Mouse (Mus musculus) forebrain, embryonic 16.5 days (tissue): Measurements from ENCODE around the gene Hemgn. TPM values are rescaled to one million over a fixed set of nuclear protein-coding genes. Genes with fewer than 3 reads are reported as not detected.
A peak's percentile ranks its signal among the peaks of the same experiment; 100 is the strongest.

Source experiments
- ATAC-seq: fragments of 200-750 bp; cut with Nextera tagmentation; 2 replicates; pipeline ENCODE4 v1.8.0; 2017; ENCODE audit warnings: mild to moderate bottlenecking, moderate library complexity
- H3K27ac ChIP-seq: fragments of 300-500 bp; sonication (generic); 2 replicates; pipeline ENCODE4 v1.5.1; 2014; ENCODE audit warnings: low read length, control low read depth
- H3K27me3 ChIP-seq: fragments of 300-500 bp; sonication (generic); replicated peaks from 2 replicates; pipeline ENCODE4 v1.6.1; 2014; ENCODE audit warnings: low read length; ENCODE audit not compliant: control insufficient read depth, insufficient read depth
- H3K36me3 ChIP-seq: fragments of 300-500 bp; sonication (generic); 2 replicates; pipeline ENCODE4 v1.6.1; 2014; ENCODE audit not compliant: control insufficient read depth, insufficient read depth
- H3K4me1 ChIP-seq: fragments of 300-500 bp; sonication (generic); replicated peaks from 2 replicates; pipeline ENCODE4 v1.6.1; 2014; ENCODE audit warnings: low read length; ENCODE audit not compliant: control insufficient read depth, insufficient read depth
- H3K4me2 ChIP-seq: fragments of 300-500 bp; sonication (generic); 2 replicates; pipeline ENCODE4 v1.6.1; 2014; ENCODE audit warnings: mild to moderate bottlenecking, low read length, control low read depth
- H3K4me3 ChIP-seq: fragments of 300-500 bp; sonication (generic); replicated peaks from 2 replicates; pipeline ENCODE4 v1.5.1; 2014; ENCODE audit warnings: mild to moderate bottlenecking, low read length, control low read depth
- H3K9ac ChIP-seq: fragments of 300-500 bp; sonication (generic); replicated peaks from 2 replicates; pipeline ENCODE4 v1.6.1; 2014; ENCODE audit warnings: low read depth, low read length, control low read depth
- H3K9me3 ChIP-seq: fragments of 300-500 bp; sonication (generic); 2 replicates; pipeline ENCODE4 v1.6.1; 2016; ENCODE audit warnings: low read length; ENCODE audit not compliant: control insufficient read depth
- WGBS: fragments of 180-500 bp; shearing (Covaris S2); extraction: QIAGEN DNeasy Blood & Tissue Kit; methylation state at CpG from one replicate; pipeline ENCODE4 v1.1.7; 2014; 5-methylcytosine and 5-hydroxymethylcytosine counted together
- polyA plus RNA-seq: library from polyadenylated mRNA; unstranded; fragments of >200 nt; fragmentation: Nextera tagmentation; extraction: Ambion mirVana; gene quantifications from 2 replicates; pipeline ENCODE4 v1.2.1, GENCODE M21; 2015

The Hemgn gene
- polyA plus RNA-seq, 1 experiment from 2014 or later: 0.09 TPM

DNA sequence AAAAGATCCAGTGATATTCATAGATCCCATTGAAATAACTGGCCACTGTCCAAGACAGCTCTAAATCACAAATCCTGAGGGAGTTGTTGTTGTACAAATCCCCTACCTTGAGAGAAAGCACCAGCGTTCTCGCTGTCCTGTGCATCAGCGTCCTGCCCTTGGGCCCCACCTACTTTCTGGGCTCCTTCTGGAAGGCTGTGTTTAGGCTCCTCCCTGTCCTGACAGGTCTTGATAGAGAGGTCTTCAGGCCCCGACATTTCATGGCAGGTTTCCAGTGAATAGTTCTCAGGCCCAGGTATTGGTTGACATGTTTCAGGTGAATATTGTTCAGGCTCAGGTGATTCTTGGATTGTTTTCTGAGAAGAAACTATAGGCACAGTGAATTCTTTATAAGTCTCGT lies 17.6 kb downstream of the Hemgn start:
- Histone ChIP-seq H3K27ac (no peak overlapping the region), H3K9ac (no peak overlapping the region), H3K27me3 (no peaks in the 10 kb centered on the region), H3K36me3 (no peaks in the 10 kb centered on the region), H3K4me2 (no peak overlapping the region), H3K9me3 (no peaks in the 10 kb centered on the region), H3K4me3 (no peak overlapping the region), H3K4me1 (no peaks in the 10 kb centered on the region)
- ATAC-seq: no peak
- 37% methylated on average over 5 of the region's 5 CpGs for whole genome bisulfite sequencing

DNA sequence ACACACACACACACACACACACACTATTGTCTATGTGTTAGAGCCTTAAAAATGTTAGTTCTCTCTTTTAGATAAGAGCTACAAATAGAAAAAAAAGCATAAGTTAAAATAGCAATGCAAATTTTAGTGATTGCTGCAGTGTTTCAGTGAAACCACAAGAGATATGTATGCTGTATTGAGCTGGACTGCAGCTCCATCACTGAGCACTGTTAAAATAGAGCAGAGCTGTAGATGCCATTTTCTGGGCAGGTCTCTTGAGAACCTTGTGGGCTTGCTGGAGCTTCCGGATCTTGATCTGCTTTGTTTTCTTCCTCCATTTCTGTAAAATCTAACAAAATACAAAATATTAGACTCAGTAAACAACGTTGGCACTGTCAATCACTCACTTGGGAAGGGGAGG lies 18.9 kb downstream of the Hemgn start:
- no peaks in the 10 kb centered on the region for H3K9me3 ChIP-seq
- 72% methylated on average over 2 of the region's 2 CpGs for WGBS
- H3K4me1 ChIP-seq: peaks cover 4% of the 10 kb centered on the region
- H3K27me3 ChIP-seq: no peaks in the 10 kb centered on the region
- H3K9ac ChIP-seq: no peak overlapping the region
- H3K4me2 ChIP-seq: no peak overlapping the region
- H3K4me3 ChIP-seq: no peak overlapping the region
- no peaks in the 10 kb centered on the region for H3K36me3 ChIP-seq
- no peak for ATAC-seq
- H3K27ac ChIP-seq: no peak overlapping the region

DNA sequence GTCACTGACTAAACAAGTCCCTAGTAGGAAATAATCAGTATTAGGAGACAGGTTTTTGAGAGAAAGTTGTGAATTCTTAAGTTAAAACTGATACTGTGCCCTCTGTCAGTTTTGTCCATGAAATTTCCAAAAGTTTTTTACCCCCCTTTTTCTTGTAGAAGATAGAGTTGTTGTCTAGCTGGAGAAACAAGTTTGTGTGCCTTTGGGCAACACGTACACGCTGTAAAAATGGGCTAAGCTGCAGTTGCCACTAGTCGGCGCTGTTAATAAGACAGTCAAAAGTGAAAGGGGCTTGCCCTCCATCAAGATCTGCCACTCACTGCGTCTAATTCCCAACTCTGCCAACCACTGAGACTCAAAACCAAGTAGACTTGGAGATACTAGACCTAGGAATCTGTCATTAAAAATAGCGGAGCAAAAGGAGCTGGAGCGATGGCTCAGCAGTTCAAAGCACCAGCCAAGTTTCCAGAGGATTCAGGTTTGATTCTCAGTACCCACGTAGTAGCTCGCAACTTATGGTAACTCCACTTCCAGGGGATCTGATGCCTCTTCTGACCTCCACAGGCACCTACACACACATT lies 22.8 kb downstream of the Hemgn start:
- H3K9me3 ChIP-seq: no peaks in the 10 kb centered on the region
- H3K4me3 ChIP-seq: no peak overlapping the region; the same call in 1 of the 2 replicates
- 23% methylated on average over 9 of the region's 9 CpGs for WGBS
- no peak overlapping the region for H3K9ac ChIP-seq
- no peaks in the 10 kb centered on the region for H3K27me3 ChIP-seq
- H3K36me3 ChIP-seq: no peaks in the 10 kb centered on the region
- ATAC-seq: no peak
- H3K27ac ChIP-seq: no peak overlapping the region
- peak overlapping the region; percentile 79 for H3K4me2 ChIP-seq
- H3K4me1 ChIP-seq: peaks cover 4% of the 10 kb centered on the region

DNA sequence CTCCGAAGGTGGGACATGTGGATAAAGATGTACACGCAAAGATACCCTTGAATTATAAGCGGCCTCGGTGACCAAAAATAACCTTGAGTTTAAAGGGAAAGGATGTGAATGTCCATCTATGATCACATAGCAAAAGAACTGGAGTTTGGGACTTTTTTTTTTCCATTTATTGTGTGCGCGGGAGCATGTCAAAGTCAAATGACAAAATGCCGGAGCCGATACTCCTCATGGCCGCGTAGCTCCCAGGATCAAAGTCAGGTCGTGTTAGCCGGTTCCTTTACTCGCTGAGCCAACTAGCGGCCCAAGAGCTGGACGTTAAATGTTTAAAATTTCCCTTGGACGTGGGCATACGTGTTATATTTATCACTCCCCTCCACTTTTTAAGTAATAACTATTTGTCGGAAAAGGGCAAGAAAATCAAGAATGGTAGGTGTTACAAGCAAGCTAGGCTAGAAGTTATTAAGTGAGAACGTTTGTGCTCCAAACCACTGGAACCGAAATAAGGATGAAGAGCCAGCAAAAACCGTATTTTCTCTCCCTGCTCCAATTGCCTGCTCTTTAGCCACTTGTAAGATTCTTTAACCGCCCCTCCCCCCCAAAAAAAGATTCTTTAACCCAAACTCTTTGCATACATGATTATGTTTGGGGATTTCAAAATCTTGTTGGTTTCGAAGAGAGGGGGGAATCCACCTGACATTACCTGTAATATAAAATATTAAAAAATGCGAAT lies 23.5 kb downstream of the Hemgn start:
- ATAC-seq: no peak
- peaks cover 4% of the 10 kb centered on the region for H3K4me1 ChIP-seq
- H3K9ac ChIP-seq: peak overlapping the region; percentile 89
- no peaks in the 10 kb centered on the region for H3K27me3 ChIP-seq
- H3K4me2 ChIP-seq: peak overlapping the region; percentile 79
- peak overlapping the region; percentile 75 for H3K4me3 ChIP-seq
- H3K9me3 ChIP-seq: no peaks in the 10 kb centered on the region
- H3K27ac ChIP-seq: peak overlapping the region; percentile 88
- peaks cover 3% of the 10 kb centered on the region; the same call in 1 of the 2 replicates for H3K36me3 ChIP-seq
- WGBS: 2% methylated on average over 24 of the region's 24 CpGs

DNA sequence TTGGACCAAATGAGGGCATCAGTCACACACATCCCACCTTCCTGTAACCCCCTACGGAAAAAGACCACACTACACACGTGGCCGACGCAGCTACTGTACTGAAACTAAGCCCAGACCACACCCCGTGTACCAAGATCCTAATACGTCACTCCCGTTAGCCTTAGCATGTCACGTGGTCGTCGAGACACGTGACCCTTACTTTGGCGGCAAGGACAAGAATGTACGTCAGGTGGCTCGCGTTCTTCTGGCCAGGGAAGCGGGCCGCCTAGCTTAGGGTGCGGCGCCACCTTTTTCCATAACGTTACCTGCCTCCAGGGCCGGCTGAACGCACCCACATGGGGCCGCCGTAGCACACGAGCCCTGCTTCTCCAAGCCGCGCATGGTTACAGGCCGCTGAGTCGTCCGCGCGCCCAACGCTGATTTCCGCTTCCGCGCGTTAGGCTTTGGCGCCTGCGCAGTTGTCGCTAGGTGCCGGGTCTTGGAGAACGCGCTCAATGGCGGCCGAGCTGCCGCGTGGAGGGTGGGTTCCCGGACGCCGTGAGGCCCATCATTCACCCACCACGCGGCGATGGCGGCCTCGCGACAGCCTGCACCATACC lies 24.2 kb downstream of the Hemgn start, which contains the start of gene Trmo:
Trmo (minus strand) TSS at position 425 of the 599 bp plus-strand sequence.
- Histone ChIP-seq H3K36me3 (peaks cover 3% of the 10 kb centered on the region; the same call in 1 of the 2 replicates), H3K4me2 (peak within 1 kb of the TSS; percentile 79), H3K4me3 (peak within 1 kb of the TSS; percentile 75), H3K9ac (peak within 1 kb of the TSS; percentile 89), H3K27me3 (no peaks in the 10 kb centered on the region), H3K4me1 (peaks cover 4% of the 10 kb centered on the region), H3K9me3 (no peaks in the 10 kb centered on the region), H3K27ac (peak within 1 kb of the TSS; percentile 88)
- ATAC-seq: peak; percentile 95
- WGBS: under 1% methylated on average over 56 of the region's 56 CpGs

DNA sequence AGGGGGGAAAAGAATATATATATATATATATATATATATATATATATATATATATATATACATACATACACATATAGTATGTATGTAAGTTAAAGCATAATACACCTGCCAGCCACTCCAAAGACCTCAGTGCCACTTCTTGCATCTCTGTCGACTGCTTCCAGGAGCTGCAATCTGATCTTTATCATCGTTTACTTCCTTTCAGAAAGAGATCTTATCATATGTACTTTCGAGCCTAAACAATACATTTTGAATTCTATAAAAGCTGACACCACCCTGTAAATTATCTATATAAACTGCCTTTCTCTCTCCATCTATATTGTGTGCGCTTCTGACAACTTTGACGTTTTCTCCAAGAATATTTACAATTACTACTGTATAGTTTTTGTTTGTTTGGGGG lies 24.8 kb downstream of the Hemgn start:
- Histone ChIP-seq H3K9me3 (no peaks in the 10 kb centered on the region), H3K4me3 (peak overlapping the region; percentile 75), H3K27ac (peak overlapping the region; percentile 88), H3K27me3 (no peaks in the 10 kb centered on the region), H3K9ac (peak overlapping the region; percentile 89), H3K4me1 (peaks cover 4% of the 10 kb centered on the region), H3K36me3 (peaks cover 6% of the 10 kb centered on the region; the same call in 1 of the 2 replicates), H3K4me2 (peak overlapping the region; percentile 79)
- no peak for ATAC-seq
- 42% methylated on average over 5 of the region's 5 CpGs for WGBS

DNA sequence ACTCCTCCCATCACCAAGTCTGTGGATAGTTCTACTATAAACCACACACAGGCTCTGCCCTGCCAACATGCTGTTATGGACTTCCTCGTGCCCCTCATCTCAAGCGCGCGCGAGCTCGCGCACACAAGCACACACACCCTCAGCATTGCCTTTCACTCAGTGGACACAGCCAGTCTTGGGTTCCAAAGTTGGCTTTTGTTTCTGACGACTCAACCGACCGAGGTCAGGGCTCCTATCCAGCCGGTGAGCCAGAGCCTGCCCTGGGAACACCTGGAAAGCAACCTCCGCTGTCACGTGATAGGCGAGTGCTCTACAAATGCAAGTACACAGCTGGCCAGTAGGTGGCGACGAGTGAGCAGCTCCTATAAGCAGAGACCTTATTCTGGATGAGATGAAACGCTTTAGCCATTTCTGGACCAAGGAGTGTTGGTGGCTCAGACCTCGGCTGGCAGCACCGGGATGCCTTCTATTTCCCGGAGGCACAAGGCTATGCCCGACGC lies 38.4 kb downstream of the Hemgn start:
- peaks cover 16% of the 10 kb centered on the region; the same call in 1 of the 2 replicates for H3K36me3 ChIP-seq
- H3K27ac ChIP-seq: no peak overlapping the region
- no peaks in the 10 kb centered on the region for H3K27me3 ChIP-seq
- WGBS: 18% methylated on average over 22 of the region's 22 CpGs
- H3K4me2 ChIP-seq: peak overlapping the region; percentile 55
- ATAC-seq: peak; percentile 47; the same call in 1 of the 2 replicates
- H3K9ac ChIP-seq: peak overlapping the region; percentile 39; the same call in 1 of the 2 replicates
- peak overlapping the region; percentile 40 for H3K4me3 ChIP-seq
- no peaks in the 10 kb centered on the region for H3K9me3 ChIP-seq
- peaks cover 7% of the 10 kb centered on the region for H3K4me1 ChIP-seq

DNA sequence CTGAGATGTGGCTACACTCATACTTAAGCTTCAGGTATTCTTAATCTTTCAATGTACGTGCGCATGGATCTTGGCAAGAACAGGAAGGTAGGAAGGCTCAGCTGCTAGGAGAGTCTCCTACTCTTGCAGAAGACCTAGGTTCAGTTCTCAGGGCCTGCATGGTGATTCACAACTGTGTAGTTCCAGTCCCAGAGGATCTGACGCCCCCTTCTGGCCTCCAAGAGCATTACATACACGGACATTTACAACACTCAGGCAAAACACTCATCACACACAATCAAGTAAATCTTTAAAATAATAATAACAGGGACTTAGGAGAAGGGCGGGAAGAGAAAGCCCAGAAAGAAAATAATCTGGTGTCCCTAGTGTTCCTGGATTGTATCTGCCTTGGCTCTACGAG lies 38.9 kb downstream of the Hemgn start:
- H3K9ac ChIP-seq: no peak overlapping the region
- H3K9me3 ChIP-seq: no peaks in the 10 kb centered on the region
- 55% methylated on average over 6 of the region's 6 CpGs for WGBS
- peaks cover 7% of the 10 kb centered on the region for H3K4me1 ChIP-seq
- peaks cover 13% of the 10 kb centered on the region; the same call in 1 of the 2 replicates for H3K36me3 ChIP-seq
- ATAC-seq: no peak
- no peak overlapping the region; the same call in 1 of the 2 replicates for H3K4me3 ChIP-seq
- H3K27me3 ChIP-seq: no peaks in the 10 kb centered on the region
- H3K4me2 ChIP-seq: peak overlapping the region; percentile 55
- no peak overlapping the region for H3K27ac ChIP-seq

DNA sequence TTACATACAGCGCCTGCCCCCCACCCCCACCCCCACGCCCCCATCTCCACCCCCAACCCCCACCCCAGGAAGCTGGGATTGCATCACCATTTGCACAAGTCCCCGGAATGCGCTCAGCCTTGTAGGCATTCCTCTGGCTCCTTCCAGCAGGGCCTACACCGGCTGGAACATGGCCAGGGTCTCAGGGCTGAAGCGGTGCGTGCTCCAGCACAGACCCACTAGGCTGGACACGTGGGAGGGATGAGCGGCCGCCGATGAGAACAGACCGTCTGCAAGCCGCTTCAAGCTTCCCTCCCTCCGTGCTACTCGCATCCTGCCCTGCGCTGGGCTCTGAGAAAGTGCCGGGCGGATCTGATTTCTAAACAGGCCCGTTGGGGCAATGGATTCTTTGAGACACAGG lies 42.3 kb downstream of the Hemgn start:
- H3K27ac ChIP-seq: no peak overlapping the region
- under 1% methylated on average over 19 of the region's 19 CpGs for WGBS
- H3K9ac ChIP-seq: peak overlapping the region; percentile 49
- no peaks in the 10 kb centered on the region for H3K27me3 ChIP-seq
- H3K9me3 ChIP-seq: no peaks in the 10 kb centered on the region; the same call in 1 of the 2 replicates
- H3K4me2 ChIP-seq: peak overlapping the region; percentile 44
- peak; percentile 64 for ATAC-seq
- peak overlapping the region; percentile 22; the same call in 1 of the 2 replicates for H3K4me3 ChIP-seq
- no peaks in the 10 kb centered on the region for H3K36me3 ChIP-seq
- H3K4me1 ChIP-seq: peaks cover 12% of the 10 kb centered on the region
